Mouse (Mus musculus) limb, embryonic 11.5 days (tissue): ENCODE results near the gene Plin5. TPM values are rescaled to one million over a fixed set of nuclear protein-coding genes. Genes with fewer than 3 reads are reported as not detected.

Experiments
- ATAC-seq: fragments of 200-750 bp; cut with Nextera tagmentation; 2 replicates; pipeline ENCODE4 v1.8.0; 2017; ENCODE audit warnings: low read depth; ENCODE audit not compliant: insufficient number of reproducible peaks, low FRiP score, low TSS enrichment
- DNase-seq: peaks from one replicate; pipeline ENCODE4 v3.0.0-alpha.2; 2015; ENCODE audit warnings: low spot score
- H3K27ac ChIP-seq: fragments of 300-500 bp; sonication (generic); replicated peaks from 2 replicates; pipeline ENCODE4 v1.5.1; 2014; ENCODE audit warnings: low read depth, mild to moderate bottlenecking, low read length
- H3K27me3 ChIP-seq: fragments of 300-500 bp; sonication (generic); 2 replicates; pipeline ENCODE4 v1.6.1; 2014; ENCODE audit warnings: mild to moderate bottlenecking, low read length, mixed read lengths; ENCODE audit not compliant: control insufficient read depth, insufficient read depth
- H3K36me3 ChIP-seq: fragments of 300-500 bp; sonication (generic); 2 replicates; pipeline ENCODE4 v1.6.1; 2014; ENCODE audit warnings: mild to moderate bottlenecking, low read length, moderate library complexity, mixed read lengths; ENCODE audit not compliant: control insufficient read depth, insufficient read depth
- H3K4me1 ChIP-seq: fragments of 300-500 bp; sonication (generic); 2 replicates; pipeline ENCODE4 v1.6.1; 2014; ENCODE audit warnings: low read length, mixed read lengths; ENCODE audit not compliant: control insufficient read depth, insufficient read depth
- H3K4me2 ChIP-seq: fragments of 300-500 bp; sonication (generic); 2 replicates; pipeline ENCODE4 v1.6.1; 2014; ENCODE audit warnings: low read depth, mild to moderate bottlenecking, moderate library complexity; ENCODE audit not compliant: severe bottlenecking
- H3K4me3 ChIP-seq: fragments of 300-500 bp; sonication (generic); 2 replicates; pipeline ENCODE4 v1.5.1; 2014; ENCODE audit warnings: low read depth, low read length
- H3K9ac ChIP-seq: fragments of 300-500 bp; sonication (generic); 2 replicates; pipeline ENCODE4 v1.6.1; 2014; ENCODE audit warnings: mild to moderate bottlenecking, low read length
- H3K9me3 ChIP-seq: fragments of 300-500 bp; sonication (generic); 2 replicates; pipeline ENCODE4 v1.6.1; 2016; ENCODE audit warnings: low read length; ENCODE audit not compliant: control insufficient read depth
- WGBS: fragments of 180-500 bp; shearing (Covaris S2); extraction: QIAGEN DNeasy Blood & Tissue Kit; methylation state at CpG from one replicate; pipeline ENCODE4 v1.1.7; 2014; 5-methylcytosine and 5-hydroxymethylcytosine counted together
- polyA plus RNA-seq: library from polyadenylated mRNA; unstranded; fragments of >200 nt; fragmentation: Nextera tagmentation; extraction: Ambion mirVana; gene quantifications from 2 replicates; pipeline ENCODE4 v1.2.1, GENCODE M21; 2014

Gene Plin5
- polyA plus RNA-seq, 1 experiment from 2014 or later: 0.16 TPM

DNA sequence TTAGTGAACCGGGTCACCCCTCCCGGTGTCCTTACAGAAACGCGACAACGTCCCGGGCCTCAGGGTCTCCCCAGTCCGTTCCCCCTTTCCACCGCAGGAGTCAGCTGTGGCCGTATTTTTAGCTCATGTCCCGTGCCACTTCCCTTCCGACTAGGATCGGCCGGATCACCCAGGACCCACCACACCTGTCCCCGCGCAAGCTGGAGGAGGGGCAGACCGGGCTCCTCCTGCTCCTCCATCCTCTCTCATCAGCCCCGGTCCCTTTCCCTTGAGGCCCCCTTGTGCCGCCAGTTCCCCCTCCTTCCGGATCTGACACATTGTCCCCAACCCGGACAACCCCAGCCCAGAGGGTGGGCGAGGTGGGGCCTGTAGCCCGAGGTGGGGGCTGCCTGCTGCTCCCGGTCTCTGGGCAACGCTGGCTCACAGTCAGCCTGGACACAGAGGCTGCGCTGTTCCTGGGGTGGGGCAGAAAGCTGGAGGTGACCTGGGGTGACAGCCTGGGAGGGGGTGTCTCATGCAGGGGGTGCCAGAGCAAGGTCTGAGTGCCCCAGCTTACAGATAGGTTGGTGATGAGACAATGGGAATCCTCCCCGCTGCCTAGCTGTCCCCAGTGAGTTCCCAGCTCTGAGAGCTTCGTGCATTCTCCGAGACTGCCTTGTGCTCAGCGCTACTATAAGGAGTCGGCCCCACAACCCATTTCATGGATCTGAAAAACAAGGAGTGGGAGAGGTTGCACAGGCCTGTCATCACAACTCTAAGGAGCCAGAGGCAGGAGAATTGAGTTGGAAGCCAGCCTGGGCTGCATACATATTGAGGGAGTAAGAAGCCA, 31.6 kb upstream of the Plin5 start:
- Histone ChIP-seq H3K4me3 (peak overlapping the region; percentile 9; the same call in 1 of the 2 replicates), H3K9ac (no peak overlapping the region; the same call in 1 of the 2 replicates), H3K27me3 (peaks cover 53% of the 10 kb centered on the region), H3K4me1 (peaks cover 7% of the 10 kb centered on the region; the same call in 1 of the 2 replicates), H3K9me3 (no peaks in the 10 kb centered on the region), H3K4me2 (peak overlapping the region; percentile 26), H3K27ac (no peak overlapping the region), H3K36me3 (no peaks in the 10 kb centered on the region)
- ATAC-seq (no peak), DNase-seq (no peak)
- WGBS: under 1% methylated on average over 28 of the region's 30 CpGs

DNA sequence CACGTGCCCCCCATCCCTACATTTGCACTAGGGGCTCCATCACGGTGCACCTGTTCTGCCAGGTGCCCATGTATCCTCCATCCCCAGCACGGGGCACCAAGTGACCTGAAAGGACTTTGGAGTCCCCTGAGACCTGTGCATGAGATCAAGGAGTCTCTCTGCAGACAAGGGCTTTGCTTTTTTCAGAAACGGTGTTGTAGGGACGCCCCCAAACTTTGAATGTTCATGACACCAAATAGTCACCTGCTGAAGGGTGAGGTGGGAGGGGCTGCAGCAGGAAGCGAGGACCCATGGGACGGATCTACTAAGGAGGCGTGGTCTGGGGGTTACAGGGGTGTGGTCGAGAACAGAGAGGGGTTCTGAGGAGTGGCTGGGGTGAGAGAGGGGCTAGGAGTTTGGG, 30.9 kb upstream of the Plin5 start:
- peaks cover 4% of the 10 kb centered on the region; the same call in 1 of the 2 replicates for H3K4me1 ChIP-seq
- no peak overlapping the region for H3K27ac ChIP-seq
- no peak overlapping the region for H3K4me3 ChIP-seq
- H3K36me3 ChIP-seq: no peaks in the 10 kb centered on the region
- H3K27me3 ChIP-seq: peaks cover 59% of the 10 kb centered on the region
- no peaks in the 10 kb centered on the region for H3K9me3 ChIP-seq
- DNase-seq: no peak
- ATAC-seq: no peak
- H3K4me2 ChIP-seq: no peak overlapping the region
- WGBS: 21% methylated on average over 9 of the region's 9 CpGs
- no peak overlapping the region for H3K9ac ChIP-seq

DNA sequence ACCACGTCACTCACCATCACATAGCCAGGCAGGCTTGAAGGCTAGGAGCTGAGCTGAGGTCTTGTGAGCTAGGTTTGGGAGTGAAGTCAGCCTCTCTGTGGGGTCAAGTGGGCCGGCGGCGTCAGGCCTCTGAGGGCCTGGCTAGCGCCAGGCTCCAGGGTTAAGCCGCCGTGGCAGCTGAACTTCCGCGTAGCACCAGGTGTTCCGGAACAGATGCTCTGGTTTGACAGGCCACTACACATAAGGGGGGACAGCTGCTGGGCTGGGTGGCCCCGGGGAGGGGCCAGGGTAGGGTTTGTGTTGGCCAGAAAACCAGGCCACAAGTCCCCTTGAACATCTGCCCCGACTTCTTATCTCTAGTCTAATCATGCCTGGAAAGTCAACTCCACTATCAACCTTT, 30.0 kb upstream of the Plin5 start:
- 46% methylated on average over 12 of the region's 12 CpGs for WGBS
- Histone ChIP-seq H3K4me1 (peaks cover 5% of the 10 kb centered on the region), H3K27me3 (peaks cover 64% of the 10 kb centered on the region), H3K27ac (no peak overlapping the region), H3K9ac (no peak overlapping the region), H3K4me2 (no peak overlapping the region), H3K9me3 (no peaks in the 10 kb centered on the region), H3K4me3 (no peak overlapping the region), H3K36me3 (no peaks in the 10 kb centered on the region)
- ATAC-seq: no peak
- no peak for DNase-seq

DNA sequence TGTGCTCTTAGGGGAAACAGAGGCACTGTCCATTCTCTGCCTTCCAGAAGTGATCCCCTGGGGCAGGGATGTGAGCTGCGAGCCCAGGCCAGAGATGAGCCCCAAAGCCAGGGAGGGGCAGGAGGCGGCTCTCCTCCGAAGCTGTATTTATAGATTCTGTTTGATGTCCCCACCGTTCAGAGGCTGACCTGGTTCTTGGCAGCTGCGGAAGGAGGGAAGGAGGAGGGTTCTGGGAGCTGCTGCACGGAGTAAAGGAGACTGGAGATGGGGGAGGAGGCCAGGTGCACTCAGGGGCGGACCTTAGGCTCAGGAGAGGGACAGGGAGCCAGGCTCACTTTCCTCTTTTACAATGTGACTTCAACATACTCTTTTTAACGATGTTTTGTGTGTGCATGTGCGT, 28.7 kb upstream of the Plin5 start:
- no peak overlapping the region for H3K4me3 ChIP-seq
- H3K4me2 ChIP-seq: no peak overlapping the region
- WGBS: 12% methylated on average over 9 of the region's 9 CpGs
- no peak overlapping the region for H3K9ac ChIP-seq
- peaks cover 77% of the 10 kb centered on the region for H3K27me3 ChIP-seq
- no peaks in the 10 kb centered on the region for H3K36me3 ChIP-seq
- H3K27ac ChIP-seq: no peak overlapping the region
- peaks cover 11% of the 10 kb centered on the region for H3K4me1 ChIP-seq
- no peaks in the 10 kb centered on the region for H3K9me3 ChIP-seq
- ATAC-seq: no peak
- no peak for DNase-seq

DNA sequence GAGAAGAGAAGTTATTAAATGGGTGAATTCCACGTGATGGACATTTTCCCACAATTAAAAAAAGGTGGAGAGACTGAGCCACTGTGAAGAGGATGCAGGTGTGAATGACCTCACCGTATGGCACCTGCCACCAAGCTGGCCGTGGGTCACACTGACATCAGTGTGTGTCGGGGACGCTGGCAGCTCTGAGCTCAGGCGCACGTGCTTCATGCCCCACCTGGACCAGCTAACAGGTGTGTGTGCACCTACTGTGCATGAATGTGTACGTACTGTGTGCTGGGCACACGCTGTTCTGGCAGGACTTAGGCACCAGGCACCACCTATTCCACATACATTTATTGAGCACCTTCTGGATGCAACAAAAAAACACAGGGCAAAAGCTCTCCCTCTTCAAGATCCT, 27.1 kb upstream of the Plin5 start:
- no peak for ATAC-seq
- Histone ChIP-seq H3K36me3 (no peaks in the 10 kb centered on the region), H3K4me2 (no peak overlapping the region), H3K4me3 (no peak overlapping the region), H3K4me1 (peaks cover 11% of the 10 kb centered on the region), H3K9me3 (no peaks in the 10 kb centered on the region), H3K9ac (no peak overlapping the region), H3K27me3 (peaks cover 83% of the 10 kb centered on the region), H3K27ac (no peak overlapping the region)
- no peak for DNase-seq
- WGBS: 67% methylated on average over 9 of the region's 9 CpGs

DNA sequence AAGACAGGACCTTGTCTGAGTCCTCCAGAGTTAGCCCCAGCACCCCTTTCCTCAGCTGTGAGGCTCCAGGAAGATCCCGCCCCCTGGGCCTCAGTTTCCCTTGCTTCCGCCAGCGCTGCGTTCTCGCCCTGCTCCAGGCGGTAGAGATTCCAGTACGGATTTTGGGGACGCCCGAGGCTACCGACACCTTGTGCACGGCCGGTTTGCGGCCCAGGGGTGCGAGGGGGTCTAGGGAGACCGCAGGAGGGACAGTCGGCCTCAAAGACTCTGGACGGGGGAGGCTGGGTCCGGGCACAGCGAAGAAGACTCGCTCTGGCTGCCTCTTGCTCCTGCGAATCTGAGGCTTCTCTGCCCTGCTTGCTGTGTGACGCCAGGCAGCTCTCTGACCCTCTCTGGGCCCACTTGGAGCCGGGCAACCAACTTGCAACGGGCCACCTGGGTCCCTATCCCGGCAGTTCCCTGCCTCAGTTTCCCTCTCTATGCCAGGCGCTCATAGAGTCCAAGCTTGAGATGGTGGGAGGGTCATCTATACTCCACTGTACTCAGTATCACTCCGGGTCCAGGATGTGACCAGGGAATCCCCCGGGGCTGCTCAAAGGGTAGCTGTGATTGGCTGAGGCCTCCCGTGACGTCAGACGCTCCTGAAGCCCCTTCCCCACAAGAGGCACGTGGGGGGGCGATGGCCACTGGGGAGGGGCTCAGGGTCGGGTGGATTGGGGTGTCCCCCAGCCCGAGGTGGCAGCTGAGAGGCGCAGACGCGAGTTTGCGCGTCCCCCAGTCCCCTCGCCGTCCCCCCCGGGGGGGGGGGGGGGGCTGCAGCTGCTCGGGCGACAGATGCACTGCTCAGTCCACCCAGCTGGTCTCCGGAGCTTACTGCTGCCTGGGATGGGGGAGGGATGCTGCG, 24.6 kb upstream of the Plin5 start:
- no peak overlapping the region for H3K27ac ChIP-seq
- peaks cover 73% of the 10 kb centered on the region for H3K27me3 ChIP-seq
- H3K4me2 ChIP-seq: peak overlapping the region; percentile 39
- H3K4me3 ChIP-seq: peak overlapping the region; percentile 31
- peaks cover 7% of the 10 kb centered on the region for H3K4me1 ChIP-seq
- H3K36me3 ChIP-seq: no peaks in the 10 kb centered on the region
- peak overlapping the region; percentile 1 for H3K9ac ChIP-seq
- DNase-seq (peak; percentile 68), ATAC-seq (peak; percentile 44)
- under 1% methylated on average over 47 of the region's 47 CpGs for WGBS
- H3K9me3 ChIP-seq: no peaks in the 10 kb centered on the region

DNA sequence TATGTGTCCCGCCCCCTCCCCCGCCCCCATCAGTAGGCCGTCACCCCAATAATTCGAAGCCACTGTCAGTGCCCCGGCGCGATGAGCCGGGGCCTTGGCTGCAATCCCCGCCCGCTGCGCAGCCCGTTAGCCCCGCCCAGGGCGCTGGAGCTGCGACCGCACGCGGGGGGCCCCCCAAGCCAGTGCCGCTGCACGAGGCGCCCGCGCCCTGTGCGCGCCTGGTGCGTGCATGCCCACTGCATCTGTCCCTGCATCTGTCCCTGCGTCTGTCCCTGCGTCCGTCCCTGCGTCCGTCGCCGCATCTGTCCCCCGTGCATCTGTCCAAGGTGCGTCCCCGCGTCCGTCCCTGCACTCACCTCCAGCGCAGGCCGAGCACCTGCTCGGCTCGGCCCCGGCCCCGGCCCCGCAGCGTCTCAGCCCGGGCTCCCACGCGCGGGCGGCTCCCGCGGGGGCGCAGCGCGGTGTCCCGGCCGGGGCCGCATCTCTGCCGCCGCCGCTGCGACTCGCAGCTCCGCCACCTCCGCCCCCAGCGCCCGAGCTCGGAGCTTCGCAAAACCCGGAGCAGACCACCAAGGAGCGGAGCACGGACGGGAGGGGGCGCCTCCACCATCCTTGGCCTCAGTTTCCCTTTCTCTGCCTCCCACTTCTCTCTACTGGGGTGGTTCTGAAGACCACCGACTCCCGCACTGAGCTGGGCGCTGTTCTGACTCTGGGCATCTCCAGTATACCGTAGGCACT, 22.6 kb upstream of the Plin5 start, which contains the start of gene Sema6b:
TSS of gene Sema6b (minus strand) at position 486 of the 738 bp plus-strand sequence.
- H3K27ac ChIP-seq: no peak within 1 kb of the TSS
- no peaks in the 10 kb centered on the region for H3K9me3 ChIP-seq
- peak within 1 kb of the TSS; percentile 63 for H3K4me3 ChIP-seq
- H3K27me3 ChIP-seq: peaks cover 55% of the 10 kb centered on the region
- H3K4me1 ChIP-seq: peaks cover 7% of the 10 kb centered on the region
- no peaks in the 10 kb centered on the region for H3K36me3 ChIP-seq
- H3K4me2 ChIP-seq: peak within 1 kb of the TSS; percentile 99
- H3K9ac ChIP-seq: peak within 1 kb of the TSS; percentile 50
- ATAC-seq (no peak), DNase-seq (peak; percentile 81)
- under 1% methylated on average over 76 of the region's 79 CpGs for WGBS

DNA sequence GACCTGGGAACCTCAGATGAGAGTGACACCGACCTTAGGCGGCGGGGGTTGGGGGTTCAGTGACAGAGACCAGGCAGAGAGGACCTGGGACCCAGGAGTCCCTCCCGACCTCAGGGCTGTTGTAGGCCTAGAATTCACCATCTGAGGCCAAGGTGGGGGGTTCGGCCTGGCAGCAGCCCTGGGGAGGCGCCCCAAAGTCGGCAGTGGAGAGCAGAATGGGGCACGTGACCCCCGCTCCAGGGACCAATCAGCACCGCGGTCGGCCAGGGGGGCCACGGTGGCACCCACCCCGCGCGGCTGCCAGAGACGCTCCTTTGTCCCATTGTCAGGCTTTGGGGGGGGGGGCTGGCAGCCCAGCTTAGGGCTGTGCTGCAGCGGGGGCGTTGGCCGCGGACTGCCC, 22.0 kb upstream of the Plin5 start:
- H3K4me2 ChIP-seq: peak overlapping the region; percentile 99
- ATAC-seq: no peak
- no peak for DNase-seq
- peaks cover 54% of the 10 kb centered on the region for H3K27me3 ChIP-seq
- H3K4me1 ChIP-seq: peaks cover 7% of the 10 kb centered on the region
- H3K27ac ChIP-seq: no peak overlapping the region
- no peak overlapping the region for H3K9ac ChIP-seq
- H3K4me3 ChIP-seq: peak overlapping the region; percentile 63
- no peaks in the 10 kb centered on the region for H3K9me3 ChIP-seq
- H3K36me3 ChIP-seq: no peaks in the 10 kb centered on the region
- 5% methylated on average over 21 of the region's 21 CpGs for WGBS
